Mouse (Mus musculus) CH12.LX (cell line): Measurements from ENCODE around the gene Haus2.

Experiments used
- CHD2 ChIP-seq: IDR thresholded peaks from 2 replicates; pipeline ENCODE4 v1.6.1; 2011; ENCODE audit warnings: low read length, improper control_type of control experiment
- CTCF ChIP-seq, 2 experiments: IDR thresholded peaks in 1 of 2; conservative IDR thresholded peaks in 1 of 2; 2 replicates each; pipeline ENCODE4 v1.5.1; 2011 to 2012; ENCODE audit warnings: low read depth in 2 of 2, low read length in 2 of 2, improper control_type of control experiment in 1 of 2, inconsistent platforms in 1 of 2, mild to moderate bottlenecking in 1 of 2, moderate library complexity in 1 of 2
- EP300 ChIP-seq: IDR thresholded peaks from 2 replicates; pipeline ENCODE4 v1.6.1; 2011; ENCODE audit warnings: low read length, improper control_type of control experiment
- POLR2A ChIP-seq: IDR thresholded peaks from 2 replicates; pipeline ENCODE4 v1.6.1; 2011; ENCODE audit warnings: low read depth, mild to moderate bottlenecking, improper control_type of control experiment, low read length
- USF2 ChIP-seq: conservative IDR thresholded peaks from 2 replicates; pipeline ENCODE4 v1.6.1; 2011; ENCODE audit warnings: low read depth, low read length, improper control_type of control experiment

DNA sequence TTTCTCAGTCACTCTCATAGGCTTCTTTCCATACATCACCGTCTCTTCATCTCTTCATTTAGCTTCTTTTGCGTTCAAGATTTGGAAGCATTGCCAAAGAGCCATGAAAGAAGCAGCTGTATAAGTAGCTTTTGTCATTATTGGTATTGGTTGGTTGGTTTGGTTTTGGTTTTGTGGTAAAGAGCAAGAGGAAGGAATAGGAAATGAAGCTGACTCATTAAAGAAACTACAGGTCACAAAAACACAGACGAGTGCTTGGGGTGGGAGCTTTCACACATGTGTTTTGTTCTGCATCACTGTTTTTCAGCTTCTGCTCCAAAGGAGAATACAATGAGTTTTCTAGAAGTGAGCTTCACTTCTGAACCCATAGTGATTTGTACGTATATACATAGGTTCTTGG, 9.7 kb upstream of the Haus2 start:
- TF ChIP-seq CTCF (conservative IDR thresholded peaks at IDR 0.05 in 1 of 2, IDR thresholded peaks at IDR 0.05 in 1 of 2; ENCODE audit: low read depth in 2 of 2, low read length in 2 of 2): no peak
- no peak for TF ChIP-seq POLR2A
- no peak for TF ChIP-seq CHD2
- no peak for TF ChIP-seq USF2
- peak; percentile 88 for TF ChIP-seq EP300
